Mouse (Mus musculus) stomach, embryonic 15.5 days (tissue): ENCODE results near the gene Amd1. TPM values are rescaled to one million over a fixed set of nuclear protein-coding genes. Genes with fewer than 3 reads are reported as not detected.

Experiments
- ATAC-seq: fragments of 200-750 bp; cut with Nextera tagmentation; 2 replicates; pipeline ENCODE4 v1.8.0; 2017; ENCODE audit warnings: low read depth, moderate number of reproducible peaks, moderate TSS enrichment; ENCODE audit not compliant: insufficient read depth, low FRiP score
- H3K27ac ChIP-seq: fragments of 300-500 bp; sonication (generic); 2 replicates; pipeline ENCODE4 v1.5.1; 2015; ENCODE audit warnings: mild to moderate bottlenecking, inconsistent platforms
- H3K27me3 ChIP-seq: fragments of 300-500 bp; sonication (generic); replicated peaks from 2 replicates; pipeline ENCODE4 v1.6.1; 2015; ENCODE audit warnings: inconsistent platforms
- H3K36me3 ChIP-seq: fragments of 300-500 bp; sonication (generic); 2 replicates; pipeline ENCODE4 v1.6.1; 2015; ENCODE audit warnings: inconsistent platforms
- H3K4me1 ChIP-seq: fragments of 300-500 bp; sonication (generic); 2 replicates; pipeline ENCODE4 v1.6.1; 2015; ENCODE audit warnings: inconsistent platforms
- H3K4me2 ChIP-seq: fragments of 300-500 bp; sonication (generic); 2 replicates; pipeline ENCODE4 v1.6.1; 2015; ENCODE audit warnings: mild to moderate bottlenecking, inconsistent platforms
- H3K4me3 ChIP-seq: fragments of 300-500 bp; sonication (generic); replicated peaks from 2 replicates; pipeline ENCODE4 v1.5.1; 2015; ENCODE audit warnings: inconsistent platforms
- H3K9ac ChIP-seq: fragments of 300-500 bp; sonication (generic); 2 replicates; pipeline ENCODE4 v1.6.1; 2015; ENCODE audit warnings: inconsistent platforms
- H3K9me3 ChIP-seq: fragments of 300-500 bp; sonication (generic); 2 replicates; pipeline ENCODE4 v1.6.1; 2016; ENCODE audit warnings: inconsistent platforms
- WGBS: fragments of 180-500 bp; shearing (Covaris S2); methylation state at CpG from one replicate; pipeline ENCODE4 v1.1.7; 2015; 5-methylcytosine and 5-hydroxymethylcytosine counted together
- polyA plus RNA-seq: library from polyadenylated mRNA; unstranded; fragments of >200 nt; fragmentation: Nextera tagmentation; extraction: Ambion mirVana; gene quantifications from 2 replicates; pipeline ENCODE4 v1.2.1, GENCODE M21; 2015

Amd1 gene
- polyA plus RNA-seq, 1 experiment from 2014 or later = 60.3 TPM

GRCm38 (mm10) chr10:40237826-40238225 is 64.2 kb downstream of the Amd1 start:
- H3K27ac ChIP-seq = no peak overlapping the region
- H3K36me3 ChIP-seq = peaks cover 26% of the 10 kb centered on the region
- no peaks in the 10 kb centered on the region for H3K4me1 ChIP-seq
- H3K4me2 ChIP-seq = no peak overlapping the region
- H3K27me3 ChIP-seq = no peaks in the 10 kb centered on the region
- 88% methylated on average over 5 of the region's 5 CpGs for WGBS
- no peak overlapping the region for H3K9ac ChIP-seq
- H3K4me3 ChIP-seq = no peak overlapping the region
- no peaks in the 10 kb centered on the region for H3K9me3 ChIP-seq
- no peak for ATAC-seq

Other genes with a start within 250 kb of the Amd1 start
- gene Slc16a10, start 159.9 kb downstream of the Amd1 start, polyA plus RNA-seq = 16.5 and 17.0 TPM in 2 replicates
- 63.1 and 65.6 TPM in 2 replicates for gene Rpf2, start 55.1 kb downstream of the Amd1 start, polyA plus RNA-seq
- gene Gtf3c6, start 44.1 kb downstream of the Amd1 start, polyA plus RNA-seq = 88.9 and 92.0 TPM in 2 replicates
- 8.3 and 9.0 TPM in 2 replicates for gene Cdk19, start 37.4 kb upstream of the Amd1 start, polyA plus RNA-seq